Mouse (Mus musculus) NIH3T3 (cell line): ENCODE results near the gene Rras2.

ENCODE experiments used
- DNase-seq: peaks from one replicate; pipeline ENCODE4 v3.0.0-alpha.2; 2012; ENCODE audit warnings: low read depth

Rras2 gene

GRCm38 (mm10) chr7:114117444-114117905 is at the start of gene Rras2:
TSS of gene Rras2 (minus strand) at chr7:114117781.
- peak; percentile 91 for DNase-seq

- DNase-seq, result no peak
Measured at GRCm38 (mm10) chr7:114162975-114163374, 45.4 kb upstream of the Rras2 start.

DNA sequence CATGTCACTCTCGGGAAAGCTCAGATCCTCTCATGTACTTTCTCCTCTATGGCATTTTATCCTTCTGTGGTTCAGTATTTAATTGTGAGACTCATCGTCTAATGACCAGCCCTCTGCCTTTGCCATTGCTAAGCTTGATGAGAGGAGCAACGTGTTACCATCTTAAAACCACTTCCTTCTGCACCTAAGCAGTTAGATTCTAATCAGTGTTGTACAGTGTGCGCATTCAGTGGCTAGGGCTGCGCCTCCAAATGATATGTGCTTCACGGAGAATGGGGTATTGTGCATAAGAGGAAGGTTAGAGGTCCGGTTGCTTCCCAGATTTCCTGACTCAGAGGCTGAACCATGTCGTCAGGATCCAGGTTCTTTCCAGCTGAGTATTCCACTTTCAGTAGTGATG is 43.5 kb upstream of the Rras2 start:
- DNase-seq, result no peak

GRCm38 (mm10) chr7:114157716-114158278 is 40.2 kb upstream of the Rras2 start:
- no peak for DNase-seq

- no peak for DNase-seq
Measured at GRCm38 (mm10) chr7:114156364-114156763, 38.8 kb upstream of the Rras2 start.

DNA sequence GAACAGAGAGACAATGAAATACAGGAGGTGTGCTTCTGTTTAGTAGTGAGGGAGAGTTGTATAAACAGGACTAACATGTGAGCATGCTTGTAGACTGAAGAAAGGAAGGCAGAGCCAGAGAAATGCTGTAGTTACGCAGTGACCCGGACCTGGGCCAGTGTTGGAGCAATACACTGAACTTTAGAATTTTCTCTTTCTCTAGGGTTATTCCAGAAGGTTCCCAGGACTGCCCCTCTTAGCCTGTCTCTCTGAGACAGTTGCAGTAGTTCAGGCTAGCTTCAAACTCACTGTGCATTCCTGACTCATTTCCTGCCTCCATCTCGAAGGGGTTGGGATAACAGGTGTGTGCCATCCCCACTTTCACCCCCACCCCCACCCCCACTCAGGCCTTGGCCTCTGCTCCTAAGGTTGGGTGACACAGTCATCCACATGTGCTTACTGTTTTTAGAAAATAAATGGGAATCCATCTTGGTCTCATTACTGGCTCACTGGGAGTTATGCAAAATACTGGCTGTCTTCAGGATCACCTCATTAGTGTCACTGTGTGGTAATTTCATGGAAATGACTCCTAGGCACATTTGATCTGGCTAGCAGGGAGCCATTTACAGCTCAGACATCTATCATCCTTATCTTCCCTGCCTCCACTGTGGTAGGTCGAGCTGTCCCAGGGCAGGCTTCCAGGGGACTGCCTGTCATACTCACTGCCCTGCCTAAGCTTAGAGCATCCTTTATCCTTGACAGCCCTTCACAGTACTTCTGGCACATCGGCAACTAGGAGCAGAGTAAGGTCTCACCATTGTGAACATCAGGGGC is 37.7 kb upstream of the Rras2 start:
- peak; percentile 41 for DNase-seq

DNA sequence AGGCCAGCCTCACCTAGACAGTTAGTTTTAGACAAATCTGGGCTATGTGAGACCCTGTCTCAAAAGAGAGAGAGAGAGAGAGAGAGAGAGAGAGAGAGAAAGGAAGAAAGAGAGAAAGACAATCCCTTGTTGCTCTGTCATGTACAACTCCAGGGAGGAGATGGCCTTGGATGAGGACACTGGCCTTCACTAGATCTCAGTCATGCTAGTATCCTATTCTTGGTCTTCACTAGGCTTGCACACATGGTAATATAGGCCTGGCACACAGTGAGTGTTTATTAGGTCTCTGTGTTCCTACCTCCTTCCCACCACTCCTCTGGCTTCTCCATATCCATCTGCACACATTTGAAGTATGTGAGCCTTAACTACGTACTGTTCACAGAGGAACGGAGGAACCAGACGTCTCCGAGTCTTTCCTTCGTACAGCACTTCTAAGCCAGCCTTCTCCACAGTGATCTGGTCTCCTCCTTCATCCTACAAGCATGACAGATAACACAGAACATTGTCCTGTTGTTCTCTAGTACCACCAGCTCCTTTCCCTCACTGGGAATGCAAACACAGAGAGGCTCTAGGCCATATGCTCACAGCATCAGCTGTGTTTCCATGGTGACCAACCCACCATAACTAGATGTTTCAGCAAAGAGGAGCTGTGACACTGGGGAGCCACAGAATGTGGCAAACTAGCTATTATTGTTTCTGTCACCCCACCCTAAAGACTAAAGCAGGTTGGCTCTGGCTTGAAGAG is 33.6 kb upstream of the Rras2 start:
- DNase-seq, result no peak

DNA sequence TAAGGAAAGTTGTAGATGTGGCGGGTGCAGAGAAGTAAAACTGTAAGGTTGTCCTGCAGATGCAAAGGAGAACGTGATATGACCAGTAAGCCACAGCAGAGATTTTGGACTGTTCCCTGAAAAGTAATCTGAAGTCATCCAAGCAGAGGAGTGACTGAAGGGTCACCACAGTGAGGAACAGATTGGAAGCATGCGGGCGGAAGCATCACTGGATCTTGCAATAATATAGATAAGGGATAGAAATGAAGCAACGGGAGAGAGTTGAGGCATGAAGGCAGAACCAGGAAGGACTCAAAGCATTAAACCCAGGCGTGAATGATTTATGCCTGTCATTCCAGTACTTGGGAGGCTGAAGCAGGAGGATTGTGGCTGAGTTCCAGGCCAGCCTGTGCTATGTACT is 32.0 kb upstream of the Rras2 start:
- no peak for DNase-seq

DNA sequence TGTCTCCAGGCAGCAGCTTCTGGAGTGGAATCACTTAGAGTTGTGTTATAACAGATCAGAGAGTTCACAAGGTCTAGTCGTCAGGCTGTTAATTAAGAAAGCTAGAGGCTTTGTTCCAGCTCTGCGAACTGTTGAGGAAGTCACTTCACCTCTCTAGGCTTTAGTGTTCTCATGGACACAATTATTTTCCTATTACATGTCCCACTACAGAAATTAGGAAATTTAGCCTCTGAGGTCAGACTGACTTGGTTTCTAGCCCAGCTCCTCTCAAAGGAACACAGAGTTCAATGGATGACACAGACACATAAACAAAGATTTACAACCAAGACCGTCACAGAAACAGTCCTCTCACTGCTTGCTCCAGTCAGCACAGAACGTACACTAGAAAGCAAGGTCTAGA is 31.6 kb upstream of the Rras2 start:
- peak; percentile 33 for DNase-seq

GRCm38 (mm10) chr7:114145841-114146240 is 28.3 kb upstream of the Rras2 start:
- DNase-seq, result no peak

DNA sequence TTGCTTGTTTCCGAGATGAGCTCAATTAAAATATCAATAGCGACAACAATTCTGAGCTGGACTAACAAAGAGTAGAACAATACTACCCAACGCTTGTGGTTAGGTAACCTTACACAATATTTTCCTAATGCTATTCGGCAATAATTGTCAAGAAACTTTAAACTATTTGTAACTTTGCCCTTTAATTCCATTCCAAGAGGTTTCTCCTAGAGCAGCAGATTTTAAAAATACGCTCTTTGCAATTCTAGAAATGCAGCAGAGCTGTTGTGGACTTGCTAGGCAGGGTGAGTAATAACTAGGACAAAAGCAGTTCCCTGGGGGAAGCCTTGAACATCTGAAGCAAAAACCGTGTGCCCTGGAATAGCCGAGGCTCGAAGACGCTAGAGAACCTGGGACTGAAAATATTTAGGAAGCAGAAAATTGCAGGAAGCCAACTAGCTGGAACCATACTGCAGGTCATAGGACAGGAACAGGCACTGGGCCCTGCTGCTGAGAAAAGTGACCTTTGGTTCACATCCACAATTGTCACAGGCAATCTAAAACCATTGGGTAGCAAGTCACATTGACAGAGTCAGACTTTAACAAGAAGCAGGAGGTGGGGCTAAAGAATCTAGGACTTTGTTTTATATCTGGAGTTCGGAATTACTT is 24.7 kb upstream of the Rras2 start:
- DNase-seq, result no peak

- DNase-seq, result no peak
Measured at GRCm38 (mm10) chr7:114140026-114140425, 22.4 kb upstream of the Rras2 start.

DNA sequence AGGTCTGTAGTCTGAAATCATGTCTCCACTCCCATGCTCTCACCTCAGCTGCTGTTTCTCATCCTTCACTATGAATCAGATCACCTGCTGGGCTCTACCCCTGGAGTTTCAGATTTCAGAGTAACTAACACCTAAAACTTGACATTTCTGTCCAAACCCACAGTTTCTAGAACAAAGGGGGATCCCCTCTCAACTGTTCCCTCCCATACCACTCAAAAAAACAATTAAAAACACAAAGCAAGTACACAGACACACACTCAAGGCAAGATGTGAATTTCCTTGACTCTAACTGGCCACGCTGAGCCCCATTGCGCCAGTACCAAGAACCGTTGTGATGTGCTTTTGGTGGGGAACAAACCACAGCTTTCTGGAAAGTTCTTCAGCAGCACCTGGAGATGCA is 21.8 kb upstream of the Rras2 start:
- no peak for DNase-seq

DNA sequence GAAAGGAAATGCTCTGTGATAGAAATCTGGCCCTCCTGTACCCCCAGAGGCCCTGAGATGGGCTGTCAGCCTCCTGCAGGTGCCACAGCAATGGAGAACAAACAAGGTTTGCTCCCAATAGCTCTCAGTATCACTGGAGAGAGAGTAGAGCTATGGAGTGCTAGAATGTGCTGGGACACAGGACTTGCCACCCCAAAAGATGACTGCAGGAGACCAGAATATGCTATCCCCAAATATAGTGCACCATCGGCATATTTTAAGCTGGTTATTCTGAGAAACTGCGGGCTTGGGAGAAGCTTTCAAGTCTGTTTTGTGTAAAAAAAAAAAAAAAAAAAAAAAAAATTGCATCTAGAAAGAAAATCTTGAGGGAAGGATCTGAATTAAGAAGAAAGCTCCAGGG is 20.7 kb upstream of the Rras2 start:
- no peak for DNase-seq

- DNase-seq, result no peak
Measured at GRCm38 (mm10) chr7:114135166-114135565, 17.6 kb upstream of the Rras2 start.

GRCm38 (mm10) chr7:114133957-114134356 is 16.4 kb upstream of the Rras2 start:
- no peak for DNase-seq

GRCm38 (mm10) chr7:114132316-114132715 is 14.7 kb upstream of the Rras2 start:
- no peak for DNase-seq

DNA sequence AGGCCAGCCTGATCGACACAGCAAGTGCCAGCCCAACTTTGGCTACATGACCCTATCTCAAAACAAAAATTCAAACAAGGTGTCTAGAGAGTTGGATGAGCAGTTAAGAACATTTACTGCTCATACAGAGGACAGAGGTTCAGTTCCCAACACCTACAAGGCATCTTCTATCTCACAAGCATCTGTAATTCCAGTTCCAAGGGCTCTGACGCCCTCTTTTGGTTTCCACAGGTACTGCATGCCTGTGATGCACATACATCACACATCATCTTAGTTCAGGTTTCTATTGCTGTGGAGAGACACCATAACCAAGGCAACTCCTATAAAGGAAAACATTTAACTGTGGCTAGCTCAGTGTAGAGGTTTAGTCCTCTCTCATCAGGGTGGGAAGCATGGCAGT is 11.7 kb upstream of the Rras2 start:
- DNase-seq, result no peak

DNA sequence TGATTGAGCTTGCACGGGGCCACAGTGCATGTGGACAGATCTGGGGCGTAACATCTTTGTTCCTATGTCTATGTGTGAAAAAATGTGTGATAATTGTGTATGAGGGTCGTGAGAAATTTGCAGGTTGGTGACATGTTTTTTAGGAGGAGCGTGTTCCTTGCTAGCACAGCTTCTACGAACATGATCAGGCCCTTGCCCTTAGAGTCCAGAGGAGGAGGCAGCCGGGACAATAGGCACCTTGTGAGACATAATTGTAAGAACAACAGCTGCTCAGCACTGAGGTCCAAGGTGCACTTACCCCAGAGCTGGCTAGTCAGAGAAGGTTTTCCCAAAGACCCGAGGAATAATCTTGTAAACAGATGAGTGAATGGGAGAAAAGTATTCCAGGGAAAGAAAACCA is 599 bp upstream of the Rras2 start:
- DNase-seq, result no peak

GRCm38 (mm10) chr7:114116711-114117351 is 750 bp downstream of the Rras2 start:
- DNase-seq, result peak; percentile 76

GRCm38 (mm10) chr7:114115961-114116360 is 1.6 kb downstream of the Rras2 start:
- no peak for DNase-seq

GRCm38 (mm10) chr7:114114976-114115375 is 2.6 kb downstream of the Rras2 start:
- no peak for DNase-seq
